Mouse (Mus musculus): Measurements from ENCODE around the gene C2cd3.
A peak's percentile ranks its signal among the peaks of the same experiment; 100 is the strongest.

Gene C2cd3

GRCm38 (mm10) chr7:100407677-100408076 is 35.6 kb downstream of the C2cd3 start:
- no peak for DNase-seq (ENCODE audit: low spot score)

GRCm38 (mm10) chr7:100408684-100409083 is 36.7 kb downstream of the C2cd3 start:
- no peak for DNase-seq (ENCODE audit: low spot score)

GRCm38 (mm10) chr7:100425795-100426194 is 53.8 kb downstream of the C2cd3 start:
- no peak for DNase-seq (ENCODE audit: low spot score)

- peak; percentile 63 for DNase-seq (ENCODE audit: low spot score)
These were observed 57.1 kb downstream of the C2cd3 start for GRCm38 (mm10) chr7:100429102-100429501.

- DNase-seq (ENCODE audit: low spot score) = no peak
These were observed 57.9 kb downstream of the C2cd3 start for GRCm38 (mm10) chr7:100429911-100430310.

GRCm38 (mm10) chr7:100431103-100431502 is 59.1 kb downstream of the C2cd3 start:
- peak; percentile 81 for DNase-seq (ENCODE audit: low spot score)

- DNase-seq (ENCODE audit: low spot score) = no peak
These were observed 61.3 kb downstream of the C2cd3 start for GRCm38 (mm10) chr7:100433295-100433694.

GRCm38 (mm10) chr7:100443728-100444127 is 71.7 kb downstream of the C2cd3 start:
- DNase-seq (ENCODE audit: low spot score) = no peak

GRCm38 (mm10) chr7:100446271-100446670 is 74.2 kb downstream of the C2cd3 start:
- DNase-seq (ENCODE audit: low spot score) = no peak

GRCm38 (mm10) chr7:100448530-100448929 is 76.5 kb downstream of the C2cd3 start:
- no peak for DNase-seq (ENCODE audit: low spot score)

- DNase-seq (ENCODE audit: low spot score) = no peak
These were observed 77.0 kb downstream of the C2cd3 start for GRCm38 (mm10) chr7:100448985-100449384.

- no peak for DNase-seq (ENCODE audit: low spot score)
These were observed 86.1 kb downstream of the C2cd3 start for GRCm38 (mm10) chr7:100458153-100458552.

GRCm38 (mm10) chr7:100459862-100460261 is 87.8 kb downstream of the C2cd3 start:
- no peak for DNase-seq (ENCODE audit: low spot score)

GRCm38 (mm10) chr7:100461621-100462151 is 89.7 kb downstream of the C2cd3 start:
- peak; percentile 53 for DNase-seq (ENCODE audit: low spot score)

- no peak for DNase-seq (ENCODE audit: low spot score)
These were observed 91.2 kb downstream of the C2cd3 start for GRCm38 (mm10) chr7:100463194-100463593.

GRCm38 (mm10) chr7:100463757-100464156 is 91.7 kb downstream of the C2cd3 start:
- DNase-seq (ENCODE audit: low spot score) = peak; percentile 42

- no peak for DNase-seq (ENCODE audit: low spot score)
These were observed 92.2 kb downstream of the C2cd3 start for GRCm38 (mm10) chr7:100464248-100464647.

GRCm38 (mm10) chr7:100465248-100465647 is 93.2 kb downstream of the C2cd3 start:
- peak; percentile 72 for DNase-seq (ENCODE audit: low spot score)

GRCm38 (mm10) chr7:100465656-100466309 is 93.8 kb downstream of the C2cd3 start:
- DNase-seq (ENCODE audit: low spot score) = peak; percentile 89

- DNase-seq (ENCODE audit: low spot score) = no peak
These were observed 94.9 kb downstream of the C2cd3 start for GRCm38 (mm10) chr7:100466781-100467510.

GRCm38 (mm10) chr7:100468761-100469160 is 96.7 kb downstream of the C2cd3 start:
- DNase-seq (ENCODE audit: low spot score) = no peak

GRCm38 (mm10) chr7:100469502-100469901 is 97.5 kb downstream of the C2cd3 start:
- DNase-seq (ENCODE audit: low spot score) = no peak

GRCm38 (mm10) chr7:100470796-100471406 is 98.9 kb downstream of the C2cd3 start:
- DNase-seq (ENCODE audit: low spot score) = no peak
